24 mouse cellular contexts compared by ENCODE assay signal in the genomic region with DNA sequence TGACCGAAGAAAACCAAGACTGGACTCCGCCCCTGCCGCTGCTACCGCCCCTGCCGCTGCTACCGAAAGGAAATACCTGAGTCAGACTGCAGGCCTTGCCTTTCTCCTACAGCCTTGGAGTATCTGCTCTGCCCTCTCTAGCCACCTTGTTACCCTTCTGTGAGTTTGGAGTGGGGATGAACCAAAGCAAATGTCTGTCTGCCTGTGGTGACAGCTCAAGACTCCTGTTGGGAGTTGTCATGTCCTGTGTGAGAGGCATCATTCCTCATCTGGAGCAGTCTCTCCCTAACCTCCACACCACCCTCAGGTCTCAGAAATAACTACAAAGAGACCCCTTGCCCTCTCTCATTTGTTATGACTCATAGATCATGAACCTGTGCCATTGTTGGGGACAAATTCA.
DNase-seq lines count a peak whose midpoint lies in the region; TF ChIP-seq lines count a peak whose summit lies in the region.
"Had no signal": no experiment of that assay in that cellular context is flagged by ENCODE, and none has a peak within 500 bp of the region (broad histone marks: within the 10 kb centered on the region; RNA-seq: fewer than 3 reads in every experiment).

No protein-coding gene starts in this region.

- peaks cover 9% of the 10 kb centered on the region; the same call in 1 of the 2 replicates for H3K36me3 ChIP-seq in heart, adult 2 months (ENCODE audit: control insufficient read depth, insufficient read depth, low read length)
- H3K36me3 ChIP-seq: embryonic facial prominence, embryonic 13.5 days; embryonic facial prominence, embryonic 15.5 days; forebrain, embryonic 15.5 days had no signal

- H3K27ac ChIP-seq in heart, adult 2 months = no peak overlapping the region
- peak overlapping the region; percentile 11; the same call in 1 of the 2 replicates for H3K27ac ChIP-seq in layer of hippocampus, adult 2 months
- H3K27ac ChIP-seq: embryonic facial prominence, embryonic 13.5 days; embryonic facial prominence, embryonic 15.5 days; forebrain, embryonic 13.5 days; forebrain, embryonic 15.5 days had no signal

- intact Hi-C loops in heart, adult 2 months (cut with DNase I) = no loop called here

- no peak overlapping the region for H3K4me3 ChIP-seq in heart, adult 2 months
- no peak overlapping the region for H3K4me3 ChIP-seq in layer of hippocampus, adult 2 months
- H3K4me3 ChIP-seq: embryonic facial prominence, embryonic 13.5 days; embryonic facial prominence, embryonic 15.5 days; forebrain, embryonic 13.5 days; forebrain, embryonic 15.5 days had no signal

- peak; percentile 81 for DNase-seq in heart, adult 11 months
- DNase-seq in heart, adult 2 months = no peak
- DNase-seq in layer of hippocampus, adult 2 months (ENCODE audit: low spot score in 2 of 2) = no peak
- DNase-seq in layer of hippocampus, postnatal 10 days (ENCODE audit: low spot score in 2 of 2) = no peak
- DNase-seq in testis, postnatal 10 days (ENCODE audit: low spot score) = peak; percentile 24
- DNase-seq in testis, postnatal 14 days (ENCODE audit: low spot score) = no peak
- DNase-seq: adrenal gland, adult 2 months; adrenal gland, postnatal 10 days; adrenal gland, postnatal 25 days; B cell, adult 2 months; cerebellum, adult 11 months; cerebellum, adult 18-20 months; cerebellum, adult 8-10 months; cerebellum, adult 9-11 months; cerebellum, postnatal 14 days; cerebellum, postnatal 36 days; embryo, embryonic 11 days; forebrain, postnatal 0 days had no signal

- peaks cover 13% of the 10 kb centered on the region for H3K4me1 ChIP-seq in heart, adult 2 months (ENCODE audit: control insufficient read depth, insufficient read depth, low read length)

- TF ChIP-seq EP300 in heart, adult 2 months (IDR thresholded peaks at IDR 0.05; ENCODE audit: insufficient read depth, low read depth, low read length) = no peak

- peaks cover 1% of the 10 kb centered on the region for H3K79me2 ChIP-seq in heart, adult 2 months (replicated peaks; ENCODE audit: control insufficient read depth, insufficient read depth, low read length)

- WGBS in heart, adult 2 months = 96% methylated on average over 6 of the region's 6 CpGs

- H3K27me3 ChIP-seq in heart, adult 2 months (ENCODE audit: control insufficient read depth, insufficient read depth, low read length) = no peaks in the 10 kb centered on the region
- H3K27me3 ChIP-seq: CH12.LX; embryonic facial prominence, embryonic 13.5 days; embryonic facial prominence, embryonic 15.5 days; forebrain, embryonic 13.5 days; forebrain, embryonic 15.5 days; Patski had no signal

- H3K9ac ChIP-seq in heart, adult 2 months (ENCODE audit: low read depth, low read length) = no peak overlapping the region
- H3K9ac ChIP-seq: embryonic facial prominence, embryonic 13.5 days; embryonic facial prominence, embryonic 15.5 days; forebrain, embryonic 13.5 days; forebrain, embryonic 15.5 days; forebrain, postnatal 0 days had no signal

- no peak for TF ChIP-seq POLR2A in heart, adult 2 months (IDR thresholded peaks at IDR 0.05; ENCODE audit: insufficient read depth, low read depth, low read length)

- no peak for TF ChIP-seq CTCF in heart, adult 2 months (IDR thresholded peaks at IDR 0.05)
- no peak for TF ChIP-seq CTCF in layer of hippocampus, adult 2 months (conservative IDR thresholded peaks at IDR 0.05)

Comparison
In these comparisons a context has a peak if more than half of its experiments do, and no peak if none do; other contexts are left out.
1. DNase-seq: peak in heart, adult 11 months (single experiment) and testis, postnatal 10 days (single experiment); none in heart, adult 2 months (0 of 2), layer of hippocampus, adult 2 months (0 of 2), layer of hippocampus, postnatal 10 days (0 of 2) and testis, postnatal 14 days (single experiment).